Mouse (Mus musculus) E14TG2a.4 (cell line): ENCODE results near the gene Stkld1.

ENCODE experiments used
- CTCF ChIP-seq: conservative IDR thresholded peaks from 2 replicates; pipeline ENCODE4 v1.5.1; 2014; ENCODE audit warnings: low read length
- NANOG ChIP-seq: IDR thresholded peaks from 2 replicates; pipeline ENCODE4 v1.6.1; 2014; ENCODE audit warnings: borderline replicate concordance, low read length, mixed read lengths

DNA sequence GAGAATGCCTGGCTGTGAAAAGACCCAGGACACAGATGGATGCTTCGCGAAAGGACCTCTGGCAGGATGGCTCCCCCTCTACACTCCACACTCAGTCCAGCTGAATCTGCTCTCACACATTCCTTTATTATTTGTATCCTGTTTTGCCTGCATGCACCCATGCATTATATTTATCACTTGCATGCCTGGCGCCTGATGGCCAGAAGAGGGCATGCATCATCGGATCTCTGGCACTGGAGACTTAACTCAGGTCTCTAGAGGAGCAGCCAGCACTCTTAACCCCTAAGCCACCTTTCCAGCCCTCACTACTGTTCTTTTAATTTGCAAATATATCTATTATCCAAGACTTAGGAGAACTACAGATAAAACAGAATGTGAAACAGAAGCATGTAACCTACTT, 26.9 kb downstream of the Stkld1 start:
- TF ChIP-seq CTCF (no peak; the same call in 1 of the 2 replicates), NANOG (no peak)
